Mouse (Mus musculus) stomach, embryonic 16.5 days (tissue): ENCODE results near the gene Prkca. TPM values are rescaled to one million over a fixed set of nuclear protein-coding genes. Genes with fewer than 3 reads are reported as not detected.

ENCODE experiments used
- ATAC-seq: fragments of 200-750 bp; cut with Nextera tagmentation; 2 replicates; pipeline ENCODE4 v1.8.0; 2017; ENCODE audit warnings: moderate number of reproducible peaks, moderate TSS enrichment; ENCODE audit not compliant: insufficient read depth, low FRiP score
- H3K27ac ChIP-seq: fragments of 300-500 bp; sonication (generic); 2 replicates; pipeline ENCODE4 v1.5.1; 2014; ENCODE audit warnings: low read length
- H3K27me3 ChIP-seq: fragments of 300-500 bp; sonication (generic); 2 replicates; pipeline ENCODE4 v1.6.1; 2014; ENCODE audit warnings: low read length, control low read depth, mixed read lengths; ENCODE audit not compliant: control insufficient read depth, insufficient read depth
- H3K36me3 ChIP-seq: fragments of 300-500 bp; sonication (generic); 2 replicates; pipeline ENCODE4 v1.6.1; 2014; ENCODE audit warnings: low read length; ENCODE audit not compliant: control insufficient read depth, insufficient read depth
- H3K4me1 ChIP-seq: fragments of 300-500 bp; sonication (generic); 2 replicates; pipeline ENCODE4 v1.6.1; 2014; ENCODE audit warnings: low read length, control low read depth, mixed read lengths; ENCODE audit not compliant: control insufficient read depth, insufficient read depth
- H3K4me2 ChIP-seq: fragments of 300-500 bp; sonication (generic); 2 replicates; pipeline ENCODE4 v1.6.1; 2014; ENCODE audit warnings: low read depth, low read length, mixed read lengths
- H3K4me3 ChIP-seq: fragments of 300-500 bp; sonication (generic); replicated peaks from 2 replicates; pipeline ENCODE4 v1.5.1; 2014; ENCODE audit warnings: mild to moderate bottlenecking, low read length
- H3K9ac ChIP-seq: fragments of 300-500 bp; sonication (generic); 2 replicates; pipeline ENCODE4 v1.6.1; 2014; ENCODE audit warnings: low read length
- H3K9me3 ChIP-seq: fragments of 300-500 bp; sonication (generic); replicated peaks from 2 replicates; pipeline ENCODE4 v1.6.1; 2016; ENCODE audit warnings: low read length, control low read depth; ENCODE audit not compliant: control insufficient read depth
- WGBS: fragments of 180-500 bp; shearing (Covaris S2); extraction: QIAGEN DNeasy Blood & Tissue Kit; methylation state at CpG from one replicate; pipeline ENCODE4 v1.1.7; 2014; 5-methylcytosine and 5-hydroxymethylcytosine counted together
- polyA plus RNA-seq: library from polyadenylated mRNA; unstranded; fragments of >200 nt; fragmentation: Nextera tagmentation; extraction: Ambion mirVana; gene quantifications from 2 replicates; pipeline ENCODE4 v1.2.1, GENCODE M21; 2015

The Prkca gene
- polyA plus RNA-seq, 1 experiment from 2014 or later = 6.5 TPM

GRCm38 (mm10) chr11:108118221-108118620 is 225.5 kb downstream of the Prkca start:
- Histone ChIP-seq H3K27me3 (no peaks in the 10 kb centered on the region), H3K4me1 (no peaks in the 10 kb centered on the region), H3K9me3 (no peaks in the 10 kb centered on the region), H3K27ac (no peak overlapping the region), H3K4me3 (no peak overlapping the region), H3K9ac (no peak overlapping the region), H3K36me3 (no peaks in the 10 kb centered on the region), H3K4me2 (no peak overlapping the region)
- WGBS = 90% methylated on average over 5 of the region's 5 CpGs
- no peak for ATAC-seq

- Histone ChIP-seq H3K9me3 (no peaks in the 10 kb centered on the region), H3K27ac (no peak overlapping the region), H3K4me3 (no peak overlapping the region), H3K36me3 (no peaks in the 10 kb centered on the region), H3K9ac (no peak overlapping the region), H3K27me3 (no peaks in the 10 kb centered on the region), H3K4me2 (no peak overlapping the region), H3K4me1 (no peaks in the 10 kb centered on the region)
- no peak for ATAC-seq
- 67% methylated on average over 10 of the region's 10 CpGs for WGBS
Measured at GRCm38 (mm10) chr11:108117360-108118050, 226.2 kb downstream of the Prkca start.

- H3K4me3 ChIP-seq = no peak overlapping the region
- 86% methylated on average over 3 of the region's 3 CpGs for WGBS
- no peaks in the 10 kb centered on the region for H3K4me1 ChIP-seq
- no peak overlapping the region for H3K27ac ChIP-seq
- no peak overlapping the region for H3K9ac ChIP-seq
- H3K4me2 ChIP-seq = no peak overlapping the region
- H3K9me3 ChIP-seq = no peaks in the 10 kb centered on the region
- H3K36me3 ChIP-seq = no peaks in the 10 kb centered on the region
- H3K27me3 ChIP-seq = no peaks in the 10 kb centered on the region
- ATAC-seq = no peak
Measured at GRCm38 (mm10) chr11:108114091-108114490, 229.6 kb downstream of the Prkca start.

GRCm38 (mm10) chr11:108112437-108112836 is 231.3 kb downstream of the Prkca start:
- Histone ChIP-seq H3K4me2 (no peak overlapping the region), H3K9me3 (no peaks in the 10 kb centered on the region), H3K4me1 (no peaks in the 10 kb centered on the region), H3K9ac (no peak overlapping the region), H3K36me3 (no peaks in the 10 kb centered on the region), H3K27me3 (no peaks in the 10 kb centered on the region), H3K4me3 (no peak overlapping the region), H3K27ac (no peak overlapping the region)
- no peak for ATAC-seq
- 64% methylated on average over 3 of the region's 3 CpGs for WGBS

- no peaks in the 10 kb centered on the region for H3K27me3 ChIP-seq
- WGBS = 84% methylated on average over 6 of the region's 6 CpGs
- H3K36me3 ChIP-seq = no peaks in the 10 kb centered on the region
- no peak for ATAC-seq
- H3K9me3 ChIP-seq = no peaks in the 10 kb centered on the region
- H3K27ac ChIP-seq = no peak overlapping the region
- no peak overlapping the region for H3K4me3 ChIP-seq
- no peaks in the 10 kb centered on the region for H3K4me1 ChIP-seq
- no peak overlapping the region for H3K9ac ChIP-seq
- no peak overlapping the region for H3K4me2 ChIP-seq
Measured at GRCm38 (mm10) chr11:108104085-108104484, 239.6 kb downstream of the Prkca start.

- no peak overlapping the region for H3K4me2 ChIP-seq
- H3K9me3 ChIP-seq = no peaks in the 10 kb centered on the region
- H3K36me3 ChIP-seq = no peaks in the 10 kb centered on the region
- H3K4me3 ChIP-seq = no peak overlapping the region
- no peaks in the 10 kb centered on the region for H3K27me3 ChIP-seq
- H3K27ac ChIP-seq = peak overlapping the region; percentile 33; the same call in 1 of the 2 replicates
- ATAC-seq = peak; percentile 82; the same call in 1 of the 2 replicates
- H3K9ac ChIP-seq = no peak overlapping the region
- H3K4me1 ChIP-seq = no peaks in the 10 kb centered on the region
- WGBS = 48% methylated on average over 8 of the region's 8 CpGs
Measured at GRCm38 (mm10) chr11:108101280-108101950, 242.3 kb downstream of the Prkca start.

GRCm38 (mm10) chr11:108098306-108098705 is 245.4 kb downstream of the Prkca start:
- Histone ChIP-seq H3K4me3 (no peak overlapping the region), H3K27ac (no peak overlapping the region), H3K4me1 (no peaks in the 10 kb centered on the region), H3K9me3 (no peaks in the 10 kb centered on the region), H3K36me3 (no peaks in the 10 kb centered on the region), H3K9ac (no peak overlapping the region), H3K27me3 (no peaks in the 10 kb centered on the region), H3K4me2 (no peak overlapping the region)
- 57% methylated on average over 7 of the region's 7 CpGs for WGBS
- ATAC-seq = no peak

GRCm38 (mm10) chr11:108094796-108095195 is 248.9 kb downstream of the Prkca start:
- no peaks in the 10 kb centered on the region for H3K27me3 ChIP-seq
- H3K36me3 ChIP-seq = no peaks in the 10 kb centered on the region
- H3K9me3 ChIP-seq = no peaks in the 10 kb centered on the region
- H3K4me1 ChIP-seq = no peaks in the 10 kb centered on the region
- no peak overlapping the region for H3K27ac ChIP-seq
- no peak overlapping the region for H3K9ac ChIP-seq
- no peak overlapping the region for H3K4me3 ChIP-seq
- no peak overlapping the region for H3K4me2 ChIP-seq
- ATAC-seq = no peak
- WGBS = 91% methylated on average over 5 of the region's 5 CpGs

- Histone ChIP-seq H3K27ac (no peak overlapping the region), H3K4me3 (no peak overlapping the region), H3K27me3 (no peaks in the 10 kb centered on the region)
Measured at GRCm38 (mm10) chr11:108093248-108093647, 250.5 kb downstream of the Prkca start.

More at GRCm38 (mm10) chr11:108093248-108093647, 250.5 kb downstream of the Prkca start:
- Histone ChIP-seq H3K36me3 (no peaks in the 10 kb centered on the region), H3K4me1 (no peaks in the 10 kb centered on the region), H3K9me3 (no peaks in the 10 kb centered on the region), H3K9ac (no peak overlapping the region), H3K4me2 (no peak overlapping the region)
- ATAC-seq = no peak
- 87% methylated on average over 4 of the region's 4 CpGs for WGBS
